Mouse (Mus musculus): ENCODE results near the gene Cln3.

- no peak for TF ChIP-seq POLR2A (IDR thresholded peaks at IDR 0.05; ENCODE audit: insufficient read length, low read depth)
- TF ChIP-seq MYOG (IDR thresholded peaks at IDR 0.05; ENCODE audit: control insufficient read depth in 1 of 3, insufficient read depth in 1 of 3, insufficient read length in 2 of 3, low read depth in 2 of 3), result no peak
- TF ChIP-seq MAX (IDR thresholded peaks at IDR 0.05; ENCODE audit: low read depth), result no peak
- TF ChIP-seq E2F4 (IDR thresholded peaks at IDR 0.05; ENCODE audit: insufficient read depth), result no peak
- no peak for TF ChIP-seq MYOD1 (IDR thresholded peaks at IDR 0.05; ENCODE audit: control insufficient read depth in 1 of 3, insufficient read length in 2 of 3, low read depth in 2 of 3)
- no peak for TF ChIP-seq USF1 (IDR thresholded peaks at IDR 0.05; ENCODE audit: low read depth)
- no peak for TF ChIP-seq REST (IDR thresholded peaks at IDR 0.05; ENCODE audit: insufficient read depth, insufficient read length)
Observed at GRCm38 (mm10) chr7:126584506-126584977, 1.1 kb downstream of the Cln3 start, which contains the start of gene Apobr.

Measured in myocyte (in vitro differentiated cells).